Mouse (Mus musculus): ENCODE measurements around the gene Pou2f1.

The Pou2f1 gene

GRCm38 (mm10) chr1:166002520-166003155 is at the start of gene Pou2f1:
Pou2f1 (minus strand) TSS chr1:166002678.
- peak; percentile 100 for DNase-seq (ENCODE audit: low read depth, low spot score)

DNA sequence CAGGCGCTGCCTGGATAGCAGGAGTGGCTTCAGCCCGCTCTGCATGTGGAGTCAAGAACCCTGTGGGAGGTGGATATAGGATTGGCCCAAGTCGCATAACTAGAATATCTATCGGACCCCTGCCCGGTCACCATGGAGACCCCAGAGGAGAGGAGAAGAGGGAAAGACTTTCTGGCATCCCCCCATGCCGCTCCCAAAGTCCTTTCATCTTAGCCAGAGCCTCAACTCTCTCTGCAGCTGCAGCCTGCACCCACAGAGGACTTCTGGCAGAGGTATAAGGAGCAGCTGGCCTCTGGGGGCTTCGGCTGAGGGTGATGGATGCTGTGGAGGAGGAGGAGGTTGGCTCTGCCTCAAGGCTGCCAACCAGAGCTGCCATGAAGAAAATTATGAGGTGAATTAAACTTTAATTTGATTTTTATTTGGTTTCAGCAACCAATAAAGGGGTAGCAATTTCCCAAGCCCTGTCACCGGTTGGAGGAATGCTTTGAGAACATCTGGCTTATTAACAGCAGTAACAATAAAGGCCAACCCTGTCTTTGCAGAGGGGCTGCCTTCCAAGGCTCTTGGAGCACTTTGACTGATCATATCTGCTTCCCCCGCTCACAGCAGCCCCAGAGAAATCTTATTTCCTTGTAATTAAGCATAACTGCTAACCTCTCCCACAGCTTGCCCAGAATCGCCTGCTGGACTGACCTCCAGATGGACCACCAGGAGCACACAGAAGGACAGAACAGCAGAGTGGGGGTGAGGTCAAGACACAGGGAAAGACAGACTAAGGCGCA is 46.8 kb upstream of the Pou2f1 start:
- DNase-seq (ENCODE audit: low read depth, low spot score), result peak; percentile 82

- DNase-seq (ENCODE audit: low read depth, low spot score), result peak; percentile 61
Observed at GRCm38 (mm10) chr1:166048230-166048911, 45.9 kb upstream of the Pou2f1 start.

DNA sequence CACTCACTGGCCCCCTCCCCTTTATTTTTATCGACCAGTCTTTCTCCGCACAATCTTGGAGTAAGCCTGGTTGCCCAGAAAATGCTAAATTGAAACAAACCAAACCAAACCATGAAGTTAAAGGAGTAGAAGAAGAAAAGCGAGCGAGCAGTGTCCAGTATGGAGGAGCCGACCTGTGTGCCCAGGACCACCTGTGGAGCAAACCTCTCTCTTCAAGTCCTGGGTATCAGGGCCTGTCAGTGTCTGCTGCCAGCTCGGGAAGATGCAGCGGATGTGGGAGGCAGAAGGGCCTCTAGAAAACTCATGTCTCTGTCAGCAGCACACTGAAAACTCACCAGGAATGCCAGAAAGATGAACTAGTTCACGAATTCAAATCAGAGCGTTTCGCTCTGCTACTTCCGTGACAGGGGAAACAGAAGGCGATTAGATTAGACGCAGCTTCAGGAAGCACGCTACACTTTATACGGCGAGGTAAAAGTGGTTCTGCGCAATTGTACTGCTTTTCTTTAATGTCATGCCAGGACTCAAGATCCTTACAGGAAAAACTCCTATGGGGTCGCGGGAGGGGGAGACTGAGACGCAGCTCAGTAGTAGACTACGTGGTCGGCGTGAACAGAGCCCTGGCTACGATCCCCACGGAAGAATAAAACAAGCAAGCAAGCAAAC is 45.2 kb upstream of the Pou2f1 start:
- no peak for DNase-seq (ENCODE audit: low read depth, low spot score)

GRCm38 (mm10) chr1:166045894-166046197 is 43.4 kb upstream of the Pou2f1 start:
- DNase-seq (ENCODE audit: low read depth, low spot score), result no peak

- peak; percentile 76 for DNase-seq (ENCODE audit: low read depth, low spot score)
Observed at GRCm38 (mm10) chr1:166045060-166045893, 42.8 kb upstream of the Pou2f1 start.

GRCm38 (mm10) chr1:166043451-166044149 is 41.1 kb upstream of the Pou2f1 start:
- no peak for DNase-seq (ENCODE audit: low read depth, low spot score)

DNA sequence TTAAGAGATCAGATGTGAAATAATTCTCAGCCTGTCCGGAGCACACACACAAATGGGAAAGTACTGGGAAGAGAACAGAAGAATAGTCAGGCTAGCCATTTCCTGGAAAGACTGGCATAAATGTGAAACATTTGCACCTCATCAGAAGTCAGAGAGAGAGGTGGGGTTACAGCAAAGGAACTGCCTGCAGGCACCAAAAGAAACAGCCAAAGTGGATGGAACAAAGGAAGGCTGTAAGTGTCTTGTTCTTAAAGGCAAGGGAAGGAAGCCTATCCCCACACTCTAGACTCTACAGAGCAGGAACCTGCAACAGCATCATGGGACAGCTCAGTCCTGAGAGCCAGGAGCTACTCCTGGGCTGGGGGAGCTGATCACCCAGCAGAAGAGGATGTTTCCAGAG is 39.0 kb upstream of the Pou2f1 start:
- DNase-seq (ENCODE audit: low read depth, low spot score), result no peak

GRCm38 (mm10) chr1:166038731-166039332 is 36.4 kb upstream of the Pou2f1 start:
- DNase-seq (ENCODE audit: low read depth, low spot score), result no peak

DNA sequence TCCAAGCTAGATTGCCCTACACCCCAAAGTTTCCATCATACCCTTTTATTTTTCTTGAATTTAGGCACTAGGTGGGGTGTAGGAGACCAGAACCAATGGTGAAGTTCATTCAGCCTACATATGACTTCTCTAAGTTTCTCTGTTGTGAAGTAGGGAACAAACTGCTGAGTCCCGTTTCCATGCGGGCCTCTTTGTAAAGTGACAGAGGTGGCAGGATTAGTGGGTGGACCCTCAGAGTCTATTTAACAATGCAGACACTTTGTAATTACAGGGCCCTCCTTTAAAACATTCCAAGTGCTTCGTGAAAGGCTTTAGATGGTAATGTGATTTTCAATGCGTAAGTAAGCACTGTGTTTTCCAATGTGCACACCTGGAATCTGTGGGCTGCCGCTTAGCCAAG is 32.6 kb upstream of the Pou2f1 start:
- no peak for DNase-seq (ENCODE audit: low read depth, low spot score)

- DNase-seq (ENCODE audit: low read depth, low spot score), result no peak
Observed at GRCm38 (mm10) chr1:166031673-166032547, 29.4 kb upstream of the Pou2f1 start.

- DNase-seq (ENCODE audit: low read depth, low spot score), result no peak
Observed at GRCm38 (mm10) chr1:166023981-166024380, 21.5 kb upstream of the Pou2f1 start.

DNA sequence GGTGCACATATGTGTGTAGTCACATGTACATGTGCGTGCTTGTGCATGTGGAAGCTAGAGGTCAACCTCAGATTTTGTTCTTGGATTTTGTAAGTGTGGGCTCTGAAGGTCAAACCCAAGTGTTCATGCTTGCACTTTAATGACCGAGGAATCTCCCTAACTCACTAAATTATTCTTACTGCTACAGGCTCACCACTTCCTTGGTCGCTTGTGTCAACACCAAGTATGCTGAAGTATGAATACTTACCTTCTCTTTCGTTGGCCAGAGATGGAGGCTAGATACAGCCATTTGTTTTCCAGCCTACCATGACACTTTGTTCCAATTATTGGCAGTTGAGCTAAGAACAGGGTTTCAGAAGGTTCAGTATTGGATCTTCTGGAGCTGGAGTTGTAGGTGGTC is 14.7 kb upstream of the Pou2f1 start:
- no peak for DNase-seq (ENCODE audit: low read depth, low spot score)

GRCm38 (mm10) chr1:166016306-166016705 is 13.8 kb upstream of the Pou2f1 start:
- DNase-seq (ENCODE audit: low read depth, low spot score), result no peak

DNA sequence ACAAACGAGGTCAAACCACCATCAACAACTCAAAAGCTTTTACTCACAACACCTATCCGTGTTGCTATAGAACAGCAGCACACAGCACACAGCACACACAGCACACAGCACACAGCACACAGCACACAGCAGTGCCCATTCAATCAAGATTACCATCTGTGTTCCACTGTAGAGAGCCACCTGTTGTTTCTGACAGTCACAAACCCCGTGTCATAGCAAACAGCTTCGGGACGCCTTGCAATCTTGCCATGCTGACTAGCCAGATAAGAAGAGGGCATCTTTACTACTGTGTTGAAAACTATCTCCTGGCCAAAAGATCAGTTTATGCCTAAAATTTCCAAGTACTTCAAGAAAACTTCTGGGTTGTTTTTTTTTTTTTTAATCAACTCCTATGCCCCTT is 12.1 kb upstream of the Pou2f1 start:
- no peak for DNase-seq (ENCODE audit: low read depth, low spot score)

DNA sequence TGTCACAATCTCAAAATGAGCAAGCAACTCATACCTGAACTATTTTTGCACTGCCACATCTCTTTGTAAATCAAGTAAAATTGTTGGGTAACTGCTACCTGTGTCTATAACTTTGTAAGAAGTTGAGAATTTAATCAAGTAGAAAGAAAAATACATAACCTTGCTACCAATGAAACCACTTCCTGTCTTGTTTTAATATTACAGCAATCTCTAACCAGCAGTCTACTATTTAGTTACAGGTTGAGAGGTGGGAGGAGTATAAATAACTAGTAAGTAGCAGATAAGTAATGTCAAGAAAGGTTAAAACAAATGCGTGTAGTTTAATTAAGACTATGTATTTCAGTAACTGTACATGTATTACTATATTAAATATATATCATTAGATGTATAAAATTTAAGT is 7.6 kb upstream of the Pou2f1 start:
- DNase-seq (ENCODE audit: low read depth, low spot score), result no peak

GRCm38 (mm10) chr1:166008634-166009350 is 6.3 kb upstream of the Pou2f1 start:
- no peak for DNase-seq (ENCODE audit: low read depth, low spot score)

- DNase-seq (ENCODE audit: low read depth, low spot score), result no peak
Observed at GRCm38 (mm10) chr1:166007026-166007425, 4.5 kb upstream of the Pou2f1 start.

Data from forelimb bud, embryonic 11.5 days (tissue).